Comparison of ENCODE assay signal across 15 mouse cellular contexts in the genomic region with DNA sequence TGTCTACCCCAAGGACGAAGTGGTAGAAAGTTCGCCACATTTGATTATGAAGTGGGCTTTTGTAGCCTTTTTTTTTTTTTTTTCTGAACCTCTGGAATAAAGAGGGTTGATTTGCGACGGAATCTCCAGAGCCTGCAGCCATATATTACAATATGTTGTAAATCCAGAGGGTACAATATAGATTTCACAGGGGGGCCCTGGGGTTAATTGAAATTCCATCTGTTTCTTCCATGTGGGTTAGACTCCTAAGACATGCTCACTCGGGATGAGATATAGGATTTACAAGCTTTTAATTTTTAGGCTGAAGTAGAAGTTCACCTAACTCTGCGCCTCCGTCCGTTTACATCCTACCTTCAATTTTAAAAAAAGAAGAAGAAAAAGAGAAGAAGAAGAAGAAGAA. TPM values are rescaled to one million over a fixed set of nuclear protein-coding genes. Genes with fewer than 3 reads are reported as not detected.
A peak's percentile ranks its signal among the peaks of the same experiment; 100 is the strongest.
DNase-seq lines count a peak whose midpoint lies in the region; ATAC-seq and TF ChIP-seq lines count a peak whose summit lies in the region.
"Had no signal": no experiment of that assay in that cellular context is flagged by ENCODE, and none has a peak within 500 bp of the region (broad histone marks: within the 10 kb centered on the region; RNA-seq: fewer than 3 reads in every experiment).

No protein-coding gene starts in this region.

- H3K9me3 ChIP-seq in embryonic facial prominence, embryonic 11.5 days (replicated peaks; ENCODE audit: control insufficient read depth, low read length): no peaks in the 10 kb centered on the region; the same call in 1 of the 2 replicates
- H3K9me3 ChIP-seq in hindbrain, embryonic 14.5 days (ENCODE audit: control insufficient read depth, low read length): peaks cover 10% of the 10 kb centered on the region; the same call in 1 of the 2 replicates
- peaks cover 10% of the 10 kb centered on the region for H3K9me3 ChIP-seq in midbrain, embryonic 12.5 days

- 46% methylated on average over 8 of the region's 8 CpGs for WGBS in embryonic facial prominence, embryonic 11.5 days
- WGBS in hindbrain, embryonic 14.5 days: 19% methylated on average over 8 of the region's 8 CpGs
- WGBS in midbrain, embryonic 12.5 days: 28% methylated on average over 8 of the region's 8 CpGs

- no peak for TF ChIP-seq POLR2A in embryonic fibroblast, embryonic 13.5 days (IDR thresholded peaks at IDR 0.05; ENCODE audit: low read depth, low read length)

- no peak overlapping the region for H3K4me2 ChIP-seq in embryonic facial prominence, embryonic 11.5 days (ENCODE audit: low read depth, low read length)
- peak overlapping the region; percentile 39 for H3K4me2 ChIP-seq in hindbrain, embryonic 14.5 days (replicated peaks)
- peak overlapping the region; percentile 34 for H3K4me2 ChIP-seq in midbrain, embryonic 12.5 days (replicated peaks)

- no peaks in the 10 kb centered on the region for H3K27me3 ChIP-seq in embryonic facial prominence, embryonic 11.5 days (ENCODE audit: control insufficient read depth, insufficient read depth, low read length)
- H3K27me3 ChIP-seq in hindbrain, embryonic 14.5 days (ENCODE audit: control insufficient read depth, insufficient read depth, low read length): no peaks in the 10 kb centered on the region
- no peaks in the 10 kb centered on the region for H3K27me3 ChIP-seq in midbrain, embryonic 12.5 days
- H3K27me3 ChIP-seq: CH12.LX had no signal

- H3K4me3 ChIP-seq in embryonic facial prominence, embryonic 11.5 days (ENCODE audit: low read depth, low read length): no peak overlapping the region
- H3K4me3 ChIP-seq in embryonic fibroblast, embryonic 13.5 days (ENCODE audit: insufficient read depth, low read length): no peak overlapping the region
- no peak overlapping the region for H3K4me3 ChIP-seq in hindbrain, embryonic 14.5 days (replicated peaks; ENCODE audit: low read length)
- no peak overlapping the region for H3K4me3 ChIP-seq in midbrain, embryonic 12.5 days

- peak; percentile 45 for ATAC-seq in embryonic facial prominence, embryonic 11.5 days (replicated peaks; ENCODE audit: insufficient number of reproducible peaks, low FRiP score, low TSS enrichment, low read depth)
- peak; percentile 77 for ATAC-seq in hindbrain, embryonic 14.5 days (ENCODE audit: low FRiP score)
- ATAC-seq in midbrain, embryonic 12.5 days (ENCODE audit: low FRiP score, low read depth): peak; percentile 90

- DNase-seq in embryonic facial prominence, embryonic 11.5 days (ENCODE audit: low spot score): no peak
- no peak for DNase-seq in hindbrain, embryonic 14.5 days (ENCODE audit: low spot score)
- no peak for DNase-seq in spleen, adult 18-20 months
- no peak for DNase-seq in gastrocnemius, postnatal 4 days (ENCODE audit: low spot score in 2 of 2)
- no peak for DNase-seq in lung, postnatal 25 days (ENCODE audit: low spot score)
- no peak for DNase-seq in spleen, postnatal 4 days (ENCODE audit: low spot score in 2 of 2)
- DNase-seq: adrenal gland, postnatal 25 days; cerebellum, adult 11 months; heart, postnatal 10 days; kidney, adult 9 months; lung, adult 2 months; thymus, postnatal 36 days had no signal

- H3K27ac ChIP-seq in embryonic facial prominence, embryonic 11.5 days (replicated peaks; ENCODE audit: low read depth, low read length): no peak overlapping the region
- peak overlapping the region; percentile 34 for H3K27ac ChIP-seq in embryonic fibroblast, embryonic 13.5 days (ENCODE audit: insufficient read depth, low read length)
- peak overlapping the region; percentile 68 for H3K27ac ChIP-seq in hindbrain, embryonic 14.5 days
- H3K27ac ChIP-seq in midbrain, embryonic 12.5 days (replicated peaks): peak overlapping the region; percentile 91

- H3K4me1 ChIP-seq in embryonic facial prominence, embryonic 11.5 days (ENCODE audit: control insufficient read depth, insufficient read depth, low read length): no peaks in the 10 kb centered on the region; the same call in 1 of the 2 replicates
- H3K4me1 ChIP-seq in embryonic fibroblast, embryonic 13.5 days (ENCODE audit: control insufficient read depth, insufficient read depth, low read length): peaks cover 6% of the 10 kb centered on the region
- 0 out of 2 replicates have a peak, but pooled peaks cover 27% of the 10 kb centered on the region for H3K4me1 ChIP-seq in hindbrain, embryonic 14.5 days (replicated peaks; ENCODE audit: control insufficient read depth, insufficient read depth, low read length)
- H3K4me1 ChIP-seq in midbrain, embryonic 12.5 days: peaks cover 36% of the 10 kb centered on the region

- H3K36me3 ChIP-seq in embryonic facial prominence, embryonic 11.5 days (replicated peaks; ENCODE audit: control insufficient read depth, insufficient read depth, low read depth, low read length): no peaks in the 10 kb centered on the region
- H3K36me3 ChIP-seq in hindbrain, embryonic 14.5 days (replicated peaks; ENCODE audit: control insufficient read depth, insufficient read depth): no peaks in the 10 kb centered on the region
- H3K36me3 ChIP-seq in midbrain, embryonic 12.5 days: peaks cover 9% of the 10 kb centered on the region; the same call in 1 of the 2 replicates

- H3K9ac ChIP-seq in embryonic facial prominence, embryonic 11.5 days (replicated peaks; ENCODE audit: low read length): no peak overlapping the region
- peak overlapping the region; percentile 26; the same call in 1 of the 2 replicates for H3K9ac ChIP-seq in hindbrain, embryonic 14.5 days
- H3K9ac ChIP-seq in midbrain, embryonic 12.5 days (replicated peaks): no peak overlapping the region

- no peak for TF ChIP-seq CTCF in embryonic fibroblast, embryonic 13.5 days (IDR thresholded peaks at IDR 0.05; ENCODE audit: borderline replicate concordance, insufficient read depth, low read length)

RNA-seq across cellular contexts. Expression of a gene that starts 45.0 kb away (rescaled TPM):
- polyA plus RNA-seq in embryonic facial prominence, embryonic 11.5 days (2014; fragmentation: Nextera tagmentation; extraction: Ambion mirVana): 12.6 and 14.5 TPM in 2 replicates
- 17.5 and 19.6 TPM in 2 replicates for polyA plus RNA-seq in embryonic fibroblast, embryonic 13.5 days (2011; ENCODE audit: insufficient read length, low read depth, missing spikeins)
- 4.4 and 5.4 TPM in 2 replicates for polyA plus RNA-seq in hindbrain, embryonic 14.5 days (2014; fragmentation: Nextera tagmentation; extraction: Ambion mirVana)
- 9.5 and 9.9 TPM in 2 replicates for polyA plus RNA-seq in midbrain, embryonic 12.5 days (2016; fragmentation: Nextera tagmentation; extraction: Ambion mirVana)
- total RNA-seq in gastrocnemius, postnatal 4 days (2021): 1 to 10 TPM; 5.8 to 6.6 TPM
